Mouse (Mus musculus) ovary, adult 18-20 months (tissue): ENCODE results near the gene Gm26620.

ENCODE experiments used
- DNase-seq: peaks from one replicate; pipeline ENCODE4 v3.0.0; 2022; ENCODE audit warnings: low spot score, mixed read lengths

The Gm26620 gene

DNA sequence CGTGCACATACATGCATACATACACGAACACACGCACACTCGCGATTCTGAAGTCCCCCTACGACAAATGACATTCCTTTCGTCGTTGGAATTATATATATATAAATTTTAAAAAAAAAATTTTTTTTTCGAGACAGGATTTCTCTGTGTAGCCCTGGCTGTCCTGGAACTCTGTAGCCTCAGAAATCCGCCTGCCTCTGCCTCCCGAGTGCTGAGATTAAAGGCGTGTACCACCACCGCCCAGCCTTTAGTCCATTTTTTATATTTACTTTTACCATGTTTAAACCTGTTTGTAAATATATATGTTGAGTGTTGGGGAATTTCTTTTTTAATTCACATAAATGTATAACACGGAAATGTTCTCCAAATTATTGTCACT is 16.0 kb upstream of the Gm26620 start:
- DNase-seq: no peak

DNA sequence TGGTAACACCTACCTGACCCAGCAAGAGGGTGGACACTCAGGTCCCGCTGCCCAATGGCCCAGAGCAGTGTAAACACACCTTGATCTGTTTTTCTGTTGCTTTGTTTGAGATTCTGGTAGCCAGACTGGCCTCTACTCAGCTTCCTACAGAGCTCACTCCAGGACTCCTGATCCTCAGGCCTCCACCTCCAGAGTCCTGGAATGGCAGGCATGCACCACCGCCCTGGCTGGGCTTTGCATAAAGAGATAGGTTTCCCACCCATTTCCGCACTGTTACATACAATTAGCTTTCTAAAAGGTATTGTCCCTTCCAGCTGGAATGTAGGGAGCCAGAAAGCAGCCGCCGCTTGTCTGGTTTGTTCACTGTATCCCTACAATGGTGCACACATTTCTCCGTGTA is 13.5 kb upstream of the Gm26620 start:
- no peak for DNase-seq

DNA sequence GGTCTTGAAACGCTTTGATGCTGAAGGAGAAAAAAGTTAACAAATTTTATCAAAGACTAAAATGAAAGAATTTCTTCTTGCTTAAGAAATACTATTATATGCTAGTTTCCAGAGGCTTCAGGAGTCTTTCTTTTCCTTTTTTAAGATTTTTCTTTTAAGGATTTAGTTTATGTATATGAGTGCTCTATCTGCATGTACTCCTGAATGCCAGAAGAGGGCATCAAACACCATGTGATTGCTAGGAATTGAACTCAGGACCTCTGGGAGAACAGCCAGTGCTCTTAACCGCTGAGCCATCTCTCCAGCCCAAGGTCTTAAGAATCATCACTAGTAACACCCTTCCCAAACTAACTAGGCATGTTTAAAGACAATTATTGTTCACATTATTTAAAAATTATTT is 12.9 kb upstream of the Gm26620 start:
- no peak for DNase-seq

DNA sequence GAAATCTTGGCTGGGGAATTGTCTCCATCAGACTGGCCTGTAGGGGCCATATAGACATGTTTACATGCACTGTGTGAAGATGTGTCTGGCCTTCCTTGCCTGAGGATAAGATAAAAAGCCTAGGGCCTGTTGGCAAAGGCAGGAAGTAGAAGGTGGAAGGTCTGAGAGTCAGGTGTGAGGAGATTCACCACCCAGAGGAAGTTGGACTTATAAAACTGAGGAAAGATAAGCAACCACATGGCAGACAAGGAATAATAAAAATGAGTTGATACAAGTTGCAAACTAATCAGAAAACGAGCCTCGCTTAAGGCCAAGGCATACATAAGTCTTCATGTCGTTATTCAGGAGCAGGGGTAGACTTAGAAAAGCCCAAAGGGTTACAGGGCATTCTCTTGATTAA is 9.2 kb upstream of the Gm26620 start:
- no peak for DNase-seq

DNA sequence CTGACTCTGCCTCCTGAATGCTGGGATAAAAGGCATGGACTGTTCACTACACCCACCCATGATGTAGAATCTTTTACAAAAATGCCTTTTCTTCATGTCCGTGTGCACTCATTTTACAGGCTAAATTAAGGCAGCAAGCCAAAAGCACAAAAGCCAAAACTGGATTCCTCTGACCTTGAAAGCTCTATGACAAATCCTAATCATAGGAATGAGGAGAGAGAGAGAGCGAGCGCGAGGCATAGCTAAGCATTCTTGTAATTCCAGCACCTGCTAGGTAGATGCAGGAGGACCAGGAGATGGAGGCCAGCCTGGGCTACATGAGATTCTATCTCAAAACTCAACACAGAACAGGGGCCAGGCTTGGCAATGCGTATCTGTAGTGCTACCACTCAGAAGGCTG is 8.0 kb upstream of the Gm26620 start:
- DNase-seq: no peak

DNA sequence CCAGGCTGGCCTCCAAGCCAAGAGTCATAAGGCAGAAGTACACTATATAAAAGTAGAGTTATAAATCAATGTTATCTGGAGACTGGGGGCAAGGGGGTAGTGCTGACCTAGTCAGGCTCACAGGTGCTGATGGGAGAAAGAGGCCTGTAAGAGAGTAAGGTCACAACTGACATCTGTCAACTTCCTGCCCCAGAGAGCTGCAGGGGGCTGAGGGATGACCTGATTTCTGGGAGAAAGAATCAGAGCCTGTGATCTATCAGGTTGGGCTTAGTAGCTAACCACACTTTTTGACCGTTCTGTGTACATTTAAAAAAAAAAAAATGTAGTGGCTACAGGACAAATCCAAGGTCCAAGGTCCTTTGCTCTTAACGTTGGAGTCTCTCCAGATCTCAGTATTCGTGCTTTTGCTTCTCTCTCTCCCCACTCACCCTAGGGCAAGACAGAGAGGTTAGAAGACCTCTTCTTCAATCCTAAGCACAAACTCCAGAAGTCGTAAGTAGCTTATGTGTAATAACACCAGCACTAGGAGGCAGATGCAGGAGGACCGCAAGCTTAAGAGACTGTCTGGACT is 1.9 kb upstream of the Gm26620 start:
- DNase-seq: no peak

DNA sequence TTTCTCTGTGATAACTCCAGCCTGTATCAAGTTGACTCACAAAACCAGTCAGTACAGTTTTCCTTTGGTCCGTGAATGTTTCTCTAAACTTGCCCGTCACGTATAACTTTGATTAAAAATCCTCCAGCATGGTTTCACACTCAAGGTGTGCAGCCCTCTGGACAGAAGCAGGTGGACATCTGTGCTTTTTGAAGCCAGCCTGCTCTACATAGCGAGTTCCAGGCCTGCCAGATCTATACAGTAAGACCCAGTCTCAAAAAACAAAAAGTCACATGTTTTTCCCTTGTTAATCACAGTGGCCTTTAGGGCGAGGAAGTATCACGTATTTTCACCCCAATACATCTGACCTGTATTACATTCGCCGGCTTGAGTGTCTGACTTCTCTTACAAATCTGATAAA is 475 bp upstream of the Gm26620 start:
- DNase-seq: no peak

DNA sequence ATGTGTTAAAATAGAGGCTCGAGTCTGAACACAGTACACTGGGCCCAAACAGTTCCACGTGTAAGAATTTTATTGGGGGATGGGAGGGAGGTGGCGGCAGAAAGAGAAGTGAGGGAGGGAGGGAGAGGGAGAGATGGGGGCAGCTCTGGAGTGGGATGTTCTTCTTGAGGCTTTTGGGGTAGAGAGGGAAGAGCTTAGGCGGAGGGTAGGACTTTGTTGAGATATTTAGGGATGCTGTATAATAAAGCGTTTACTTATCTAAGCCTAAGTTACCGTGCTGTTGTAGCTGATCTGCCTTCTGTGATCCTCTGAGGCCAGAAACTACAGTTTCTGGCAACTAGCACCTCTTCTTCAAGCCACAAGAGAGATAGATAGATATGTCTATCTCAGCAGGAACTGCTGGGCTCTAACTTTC is 1.2 kb downstream of the Gm26620 start:
- DNase-seq: no peak

DNA sequence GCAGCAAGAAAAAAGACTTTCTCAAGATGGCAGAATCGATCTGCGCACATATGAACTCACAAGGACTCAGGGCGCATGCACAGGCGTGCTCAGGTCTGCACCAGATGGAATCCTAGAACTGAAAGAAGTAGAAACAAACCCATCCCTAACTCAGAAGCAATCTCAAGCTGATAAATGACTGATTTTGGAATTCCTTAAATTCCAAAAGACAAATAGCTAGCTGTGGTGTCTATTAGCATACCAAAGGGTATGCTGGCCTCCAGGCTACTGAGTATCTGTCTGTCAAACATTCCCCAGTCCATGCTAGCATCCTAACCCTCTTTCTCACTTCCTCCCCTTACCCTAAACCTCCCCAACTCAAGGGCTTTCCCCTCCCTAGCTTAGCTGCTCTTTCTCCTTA is 4.4 kb downstream of the Gm26620 start:
- DNase-seq: no peak

DNA sequence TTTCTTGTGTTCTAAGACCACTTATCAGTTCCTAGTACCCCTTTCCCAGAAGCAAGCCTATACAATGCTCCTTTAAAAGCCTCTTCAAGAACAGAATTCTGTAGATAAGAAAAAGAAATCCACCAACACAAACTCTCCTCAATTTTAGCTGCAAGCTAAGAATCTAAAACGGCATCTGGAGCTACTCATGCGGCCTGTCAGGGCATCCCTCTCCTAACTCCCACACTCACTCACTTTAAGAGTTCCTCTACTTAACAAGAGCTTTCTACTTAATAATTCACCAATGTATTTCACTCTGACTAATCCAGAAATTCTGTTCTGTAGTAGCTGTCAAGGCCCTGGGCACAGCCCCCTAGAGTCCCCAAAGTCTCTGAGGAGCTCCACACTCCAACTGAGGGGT is 6.8 kb downstream of the Gm26620 start:
- no peak for DNase-seq

DNA sequence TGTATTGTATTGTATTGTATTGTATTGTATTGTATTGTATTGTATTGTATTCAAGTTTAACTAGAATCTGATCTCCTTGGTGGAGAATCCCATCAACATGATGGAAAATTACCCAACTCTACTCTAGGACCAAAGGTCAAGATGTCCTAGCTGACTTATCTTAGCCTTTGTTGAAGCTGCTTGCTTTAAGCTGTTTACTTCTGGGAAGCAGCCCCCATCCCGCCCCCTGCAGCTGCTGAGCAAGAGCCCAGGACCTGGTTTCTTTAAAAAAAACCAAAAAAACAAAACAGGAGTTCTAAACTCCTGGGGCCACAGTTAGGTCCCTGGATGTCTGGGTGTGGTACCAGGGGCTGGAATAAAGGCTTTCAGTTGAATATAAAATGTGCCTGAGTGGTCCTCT is 7.4 kb downstream of the Gm26620 start:
- DNase-seq: no peak

DNA sequence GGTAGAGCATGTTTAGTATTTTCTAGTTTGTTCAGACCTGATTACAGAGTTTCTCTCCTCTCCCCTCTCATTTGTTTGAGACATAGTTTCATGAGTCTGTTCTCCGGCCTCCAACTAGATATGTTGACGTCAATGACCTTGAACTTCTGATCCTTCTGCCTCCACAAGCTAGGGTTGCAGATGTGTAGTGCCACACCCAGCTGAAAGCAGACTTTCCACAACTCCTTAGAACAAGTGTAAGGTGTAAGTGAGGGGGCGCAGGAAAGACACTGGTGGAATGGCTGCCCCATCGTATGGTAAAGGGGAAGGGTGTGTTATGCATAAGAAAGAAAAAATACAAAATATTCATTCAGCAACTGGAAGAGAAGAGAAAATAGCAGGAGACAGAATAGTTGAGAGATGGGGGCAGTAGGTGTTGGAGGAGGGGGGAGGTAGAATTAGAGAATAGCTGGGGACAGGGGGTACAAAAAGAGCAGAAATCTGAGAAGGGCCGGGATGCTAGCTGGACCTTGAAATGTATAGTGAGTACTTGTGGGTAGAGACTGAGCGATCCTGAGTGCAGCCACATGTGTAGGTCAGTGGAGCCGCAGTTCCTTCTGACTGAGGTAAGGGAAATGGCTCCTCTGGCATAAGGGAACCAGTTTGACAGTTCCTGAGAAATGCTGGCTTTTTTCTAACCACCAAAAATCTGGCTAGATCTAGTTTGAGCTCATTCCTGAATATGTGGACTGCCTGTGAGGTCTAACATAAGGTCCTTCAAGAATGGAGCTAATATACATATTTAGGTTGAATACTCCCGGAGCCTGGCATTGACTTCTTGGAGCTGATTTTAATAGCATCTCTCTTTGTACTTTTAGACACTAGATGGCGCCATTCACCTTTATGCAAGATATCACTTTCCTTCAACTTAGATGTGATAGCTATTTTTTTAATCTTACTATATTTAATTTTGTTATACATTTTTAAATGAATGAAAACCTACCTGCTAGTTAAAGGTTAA is 10.0 kb downstream of the Gm26620 start:
- no peak for DNase-seq

DNA sequence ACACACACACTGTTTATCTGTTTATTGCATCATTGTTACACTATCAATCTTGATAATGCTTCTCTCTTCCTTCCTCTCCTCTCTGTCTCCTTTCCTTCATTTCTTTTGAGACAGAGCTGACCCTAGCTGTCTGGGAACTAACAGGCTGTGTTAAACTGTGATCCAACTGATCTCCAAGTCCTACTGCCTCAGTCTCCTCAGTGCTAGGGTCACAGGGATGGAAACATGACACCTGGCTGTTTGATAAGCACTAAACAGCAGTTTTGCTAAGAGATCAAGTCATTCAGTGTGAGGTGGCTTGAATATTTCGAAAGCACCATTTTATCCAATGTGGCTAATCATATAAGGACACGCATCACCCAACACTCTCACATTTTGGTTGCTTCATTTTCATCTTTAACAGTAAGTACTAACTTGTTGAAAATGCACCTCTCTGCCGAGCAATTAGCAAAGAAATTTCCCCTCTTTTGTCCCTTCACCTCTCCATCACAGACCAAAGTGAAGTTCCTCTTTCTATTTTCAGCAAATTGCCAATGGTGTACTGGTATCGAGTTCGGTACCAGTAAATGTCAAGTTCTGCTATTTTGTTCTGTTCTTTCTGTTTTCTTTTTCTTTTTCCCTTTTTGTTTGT is 11.9 kb downstream of the Gm26620 start:
- no peak for DNase-seq

DNA sequence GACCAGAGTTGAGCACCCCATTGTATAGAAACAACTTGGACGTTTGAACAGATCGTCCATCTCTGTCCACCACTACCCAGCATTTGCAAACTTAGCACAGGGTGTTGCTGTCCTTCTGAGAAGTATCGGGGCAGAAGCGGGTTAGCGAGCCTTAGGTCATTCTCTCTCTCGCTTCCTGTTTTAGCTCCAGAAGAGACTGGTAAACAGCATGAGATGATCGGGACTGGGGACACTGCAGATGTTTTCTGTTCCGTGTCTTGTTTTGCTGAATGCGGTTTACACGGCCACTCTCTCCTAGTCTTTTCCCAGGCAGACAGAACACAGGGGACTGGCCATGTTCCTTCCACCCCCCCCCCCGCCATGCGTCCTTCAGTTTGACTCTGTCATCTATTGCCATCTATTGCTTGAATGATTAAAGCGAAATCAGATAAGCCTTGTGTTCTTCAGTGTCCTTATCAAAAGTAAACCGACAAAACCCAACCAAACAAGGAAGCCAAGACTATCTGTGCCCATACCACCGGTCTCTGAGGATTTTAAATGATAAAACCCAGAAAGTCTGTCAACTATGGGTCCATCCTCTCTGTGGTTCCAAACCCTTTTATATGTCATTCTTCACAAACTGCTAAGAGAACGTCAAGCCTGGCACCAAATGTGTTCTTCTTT is 13.7 kb downstream of the Gm26620 start:
- DNase-seq: no peak

DNA sequence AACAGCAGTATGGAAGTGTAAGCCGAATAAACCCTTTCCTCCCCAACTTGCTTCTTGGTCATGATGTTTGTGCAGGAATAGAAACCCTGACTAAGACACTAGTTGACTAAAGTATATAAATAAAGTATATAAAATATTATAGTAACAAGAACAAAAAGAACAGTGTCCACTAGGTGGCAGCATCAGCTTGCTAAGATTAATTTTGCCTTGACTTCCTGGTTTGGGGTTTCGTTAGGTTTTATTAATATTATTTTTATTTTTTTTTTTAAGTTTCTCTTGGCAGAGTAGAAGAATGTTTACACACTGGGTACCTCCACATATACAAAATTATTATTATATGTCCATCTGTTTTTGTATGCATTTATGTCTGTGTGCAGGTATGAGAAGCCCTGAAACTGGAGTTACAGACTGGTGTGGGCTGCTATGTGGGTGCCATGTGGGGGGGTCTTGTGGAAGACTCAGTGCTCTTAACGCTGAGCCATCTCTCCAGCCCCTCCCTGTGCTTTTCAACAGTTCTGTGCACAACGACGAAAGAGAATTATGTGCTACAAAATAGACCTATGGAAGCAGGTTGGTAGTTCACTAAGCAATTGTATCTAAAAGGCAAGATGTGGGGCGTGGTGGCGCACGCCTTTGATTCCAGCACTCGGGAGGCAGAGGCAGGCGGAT is 16.1 kb downstream of the Gm26620 start:
- DNase-seq: no peak

DNA sequence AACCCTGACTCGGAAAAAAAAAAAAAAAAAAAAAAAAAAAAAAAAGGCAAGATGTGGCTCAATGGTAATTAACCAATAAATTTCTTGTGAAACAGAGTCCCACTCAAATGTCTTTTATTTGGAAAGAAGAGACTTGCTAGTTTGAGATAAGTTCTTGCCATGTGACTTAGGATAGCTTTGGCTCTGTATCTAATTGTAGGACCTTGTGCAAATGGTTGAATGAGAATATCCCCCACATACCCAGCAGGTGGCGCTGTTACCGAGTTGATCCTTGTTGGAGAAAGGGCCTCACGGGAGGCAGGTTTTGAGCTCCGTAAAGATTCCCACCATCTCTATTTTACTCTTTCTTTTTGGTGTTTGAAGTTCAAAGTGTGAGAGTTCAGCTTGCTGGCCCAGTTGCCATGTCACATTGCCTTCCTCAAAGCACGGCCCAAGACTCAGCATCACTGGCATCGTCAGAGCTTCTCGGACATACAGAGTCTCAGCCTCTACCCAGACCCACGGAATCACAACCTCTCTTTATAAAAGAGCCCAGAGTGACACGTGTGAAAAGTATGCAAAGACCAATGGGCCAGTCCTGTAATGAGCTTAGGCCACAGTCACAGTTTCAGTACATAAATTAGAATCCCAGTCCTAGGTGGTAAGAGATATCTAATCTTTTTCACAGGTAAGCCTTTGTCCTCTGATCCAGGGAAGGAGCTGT is 16.8 kb downstream of the Gm26620 start:
- DNase-seq: peak; percentile 69

DNA sequence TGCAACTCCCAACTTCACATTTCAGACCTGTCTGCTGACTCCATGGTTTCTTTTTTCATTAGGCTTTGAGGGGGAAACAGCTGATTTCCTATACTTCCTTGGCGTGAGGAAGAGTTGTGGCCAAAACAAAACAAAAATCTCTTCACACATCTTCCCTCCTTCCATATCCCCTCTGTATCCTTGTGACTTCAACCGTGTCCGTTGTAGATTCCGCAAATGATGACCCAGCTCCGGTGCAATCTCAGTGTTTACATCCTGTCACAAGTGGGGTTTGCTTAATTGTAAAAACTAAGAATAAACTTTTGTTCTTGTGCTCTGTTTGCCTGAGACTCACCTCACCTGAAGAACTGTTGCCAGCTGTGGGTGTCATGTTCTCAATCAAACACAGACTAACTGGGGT is 18.6 kb downstream of the Gm26620 start:
- no peak for DNase-seq

DNA sequence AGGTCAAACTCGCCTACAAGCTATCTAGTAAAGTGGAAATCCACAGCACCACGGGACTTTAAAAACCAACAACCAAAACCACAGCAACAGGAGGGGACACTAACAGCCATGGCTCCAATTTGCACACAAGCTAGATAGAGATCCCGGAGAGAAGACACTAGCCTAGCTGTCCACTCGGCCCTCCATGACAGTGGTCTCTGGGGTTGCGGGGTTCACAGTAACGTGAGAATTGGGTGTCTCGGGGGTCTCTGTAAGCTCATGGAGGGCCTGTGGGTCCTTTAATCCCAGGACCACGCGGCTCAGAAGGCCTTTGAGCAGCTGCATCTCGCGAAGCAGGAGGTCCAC is 22.2 kb downstream of the Gm26620 start:
- no peak for DNase-seq

DNA sequence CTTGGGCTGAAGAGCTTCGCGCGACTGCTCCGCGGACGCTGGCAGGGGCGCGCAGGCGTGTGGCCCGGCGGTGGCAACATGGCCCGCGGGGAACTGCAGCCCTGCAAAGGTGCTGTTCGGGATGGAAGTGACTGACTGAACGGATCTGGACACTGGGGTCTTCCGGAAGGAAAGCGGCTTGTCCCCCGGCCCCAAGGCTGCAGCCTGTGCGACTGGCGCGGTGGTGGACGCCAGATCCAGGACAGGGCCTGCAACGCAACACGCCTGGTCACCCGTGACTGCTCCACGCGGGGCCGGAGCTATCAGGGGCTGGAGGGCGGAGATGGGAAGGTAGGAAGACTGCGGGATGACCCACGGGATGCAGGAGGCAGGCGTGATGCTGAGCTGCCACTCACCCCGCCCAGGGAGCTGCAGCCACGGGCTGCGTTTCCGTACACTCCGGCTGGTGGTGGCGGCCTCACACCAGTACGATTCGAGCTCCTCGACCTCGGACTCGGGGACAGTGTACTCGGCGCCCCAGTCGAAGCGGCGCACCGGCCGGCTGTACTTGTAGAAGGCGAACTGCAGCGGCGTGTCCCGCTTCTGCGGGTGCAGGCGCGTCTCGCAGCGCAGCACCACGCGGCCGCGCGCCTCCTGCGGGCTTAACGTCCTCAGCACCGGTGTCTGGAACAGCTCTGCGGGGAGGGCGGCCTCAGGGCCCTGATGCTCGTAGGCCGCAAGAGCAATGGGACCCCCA is 22.8 kb downstream of the Gm26620 start:
- peak; percentile 26 for DNase-seq

DNA sequence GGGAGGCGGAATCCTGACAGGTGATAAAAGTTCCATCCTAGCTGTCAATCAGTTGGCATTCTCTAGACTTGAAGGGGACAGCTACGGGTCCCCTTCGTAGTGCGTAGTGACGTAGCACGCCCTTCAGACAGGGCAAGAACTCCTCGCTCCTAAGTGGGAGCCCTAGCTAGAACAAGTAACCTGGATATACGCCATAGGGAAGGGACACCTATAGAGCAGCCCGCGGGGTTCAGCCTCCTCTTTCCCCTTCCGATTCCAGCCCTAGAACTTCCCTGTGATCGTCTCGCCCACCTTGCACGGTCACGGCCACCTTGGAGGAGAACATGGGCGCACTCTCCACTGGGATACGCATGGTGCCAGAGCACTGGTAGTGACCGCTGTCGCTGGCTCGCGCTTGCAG is 23.5 kb downstream of the Gm26620 start:
- no peak for DNase-seq
